Mouse (Mus musculus) spleen, adult 18-20 months (tissue): ENCODE measurements around the gene Slc4a4.
A peak's percentile ranks its signal among the peaks of the same experiment; 100 is the strongest.

Experiments
- DNase-seq, 2 experiments: peaks; one replicate each; pipeline ENCODE4 v3.0.0; 2022; ENCODE audit warnings: mixed read lengths in 2 of 2

Slc4a4 gene

DNA sequence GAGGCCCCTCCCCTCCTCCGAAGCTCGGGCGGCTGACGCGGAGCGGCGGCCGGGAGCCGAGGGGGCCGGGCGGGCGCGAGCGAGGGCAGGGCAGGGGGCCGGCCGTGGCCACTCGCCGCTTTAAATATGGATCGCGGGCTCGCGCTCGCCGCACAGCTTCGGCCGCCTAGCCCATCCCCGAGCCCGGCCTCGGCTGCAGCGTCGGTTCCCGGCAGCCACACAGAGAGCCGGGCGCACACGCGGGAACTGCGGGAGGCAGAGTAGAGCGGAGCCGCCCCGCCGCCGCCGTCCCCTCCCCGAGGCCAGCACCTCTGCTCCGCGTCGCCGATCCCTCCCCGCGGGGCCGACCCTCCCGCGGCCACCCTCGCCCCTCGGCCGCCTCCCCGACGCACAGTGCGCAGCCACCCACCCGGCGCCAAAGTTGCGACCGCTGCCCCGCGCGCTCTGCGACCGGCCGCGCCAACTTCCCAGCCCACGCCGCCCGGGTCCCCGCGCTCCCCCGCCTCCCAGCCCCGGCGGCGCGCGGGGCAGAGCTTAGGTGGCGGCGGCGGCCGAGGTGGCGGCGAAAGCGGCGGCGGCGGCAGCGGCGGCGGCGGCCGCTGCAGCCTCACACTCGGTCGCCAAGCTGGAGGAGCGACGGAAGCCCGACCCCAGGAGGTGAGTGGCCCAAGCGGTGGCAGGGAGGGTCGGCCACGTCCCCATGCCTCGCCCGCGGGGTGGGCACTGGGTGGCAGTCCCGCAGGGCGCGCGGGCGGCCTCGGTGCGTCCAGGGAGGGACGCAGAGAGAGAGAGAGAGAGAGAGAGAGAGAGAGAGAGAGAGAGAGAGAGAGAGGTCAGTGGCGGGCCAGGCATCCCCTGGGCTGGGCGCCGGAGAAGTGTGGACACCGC is at the start of gene Slc4a4:
Slc4a4 (plus strand) TSS at position 151 of the 888 bp plus-strand sequence.
- DNase-seq, result no peak

DNA sequence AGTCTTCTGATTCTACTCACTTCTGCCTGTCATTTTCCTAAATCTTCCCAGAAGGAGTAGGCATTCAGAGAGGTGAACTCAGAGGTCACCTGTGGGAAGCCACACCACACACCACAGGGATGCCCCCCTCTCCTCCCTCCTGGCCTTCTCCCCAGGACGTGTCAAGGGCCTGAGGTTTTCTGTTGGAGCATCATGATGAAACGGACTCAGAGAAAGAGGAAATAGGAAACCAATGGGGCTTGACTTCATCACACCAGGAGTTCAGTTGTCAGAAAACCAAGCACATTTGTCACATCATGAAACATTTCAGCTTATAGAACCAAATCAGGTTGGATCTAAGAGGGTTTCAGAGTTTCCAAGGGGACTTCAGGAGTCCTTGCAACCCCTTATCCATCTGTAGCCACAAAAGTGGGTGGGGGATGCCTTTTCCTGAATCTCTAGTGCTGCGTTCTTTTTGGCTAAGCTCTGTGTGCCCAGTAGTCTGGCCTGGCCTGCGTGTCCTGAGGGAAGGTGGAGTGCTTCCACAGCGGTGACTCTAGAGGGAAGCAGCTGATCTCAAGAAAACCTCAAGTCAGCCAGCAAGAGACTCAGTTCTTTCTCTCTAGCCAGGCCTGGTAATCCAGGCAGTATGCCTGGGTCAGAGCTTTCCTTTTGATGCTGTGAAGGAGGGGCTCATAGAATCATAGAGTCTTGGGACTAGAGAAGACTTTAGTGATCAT is 46.4 kb upstream of the Slc4a4 start:
- no peak for DNase-seq

DNA sequence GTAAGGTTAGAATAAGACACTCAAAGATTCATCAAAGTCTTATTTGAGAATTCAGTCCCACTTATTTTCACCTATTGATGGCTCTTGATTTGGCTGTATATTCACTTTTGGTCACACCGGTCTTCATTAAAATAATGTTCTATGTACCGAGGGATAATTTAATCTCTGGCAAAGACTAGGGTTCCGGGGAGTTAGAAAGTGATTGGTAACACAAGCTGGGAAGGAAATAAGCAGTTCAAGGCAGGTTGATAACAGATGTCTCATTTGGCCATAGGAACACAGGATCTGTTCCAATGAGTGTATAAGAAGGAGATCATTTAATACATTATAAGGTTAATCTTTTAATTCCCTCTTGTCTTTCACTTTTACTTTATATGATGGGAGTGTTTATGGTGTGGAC is 29.3 kb upstream of the Slc4a4 start:
- no peak for DNase-seq

DNA sequence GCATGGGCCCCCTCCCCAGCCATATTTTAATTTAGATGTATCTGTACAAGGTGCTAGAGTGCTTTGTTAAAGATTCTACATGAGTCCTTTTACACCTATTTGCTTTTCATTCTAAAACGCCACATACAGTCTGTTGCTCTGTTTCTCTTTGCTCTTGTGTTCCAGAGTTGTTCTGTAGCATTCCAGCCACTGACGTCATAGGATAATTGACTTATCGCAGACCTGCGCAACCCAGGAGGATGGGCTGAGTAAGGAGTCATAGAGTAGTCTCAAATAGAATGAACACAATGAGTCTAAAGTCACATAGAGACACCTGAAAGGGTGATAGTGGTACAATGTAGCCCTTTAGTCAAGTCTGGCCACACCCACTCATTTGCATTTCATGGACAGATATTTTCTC is 28.8 kb upstream of the Slc4a4 start:
- DNase-seq, result no peak

DNA sequence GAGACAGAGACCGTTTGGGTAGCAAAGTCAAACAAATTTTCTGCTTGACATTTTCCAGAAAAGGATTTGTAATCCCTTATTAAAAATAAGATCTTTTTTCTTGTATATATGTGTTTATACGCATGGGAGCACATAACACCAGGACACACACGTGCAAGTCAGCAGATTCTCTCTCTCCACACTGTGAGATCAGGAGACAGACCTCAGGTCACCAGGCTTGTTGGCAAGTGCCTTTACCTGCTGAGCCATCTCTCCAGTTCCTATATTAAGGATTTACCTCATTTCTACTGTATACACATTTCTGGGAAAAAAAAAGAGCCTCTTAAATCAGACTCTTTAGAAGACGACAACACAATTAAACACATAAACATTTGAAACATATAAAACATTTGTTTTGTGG is 28.4 kb upstream of the Slc4a4 start:
- no peak for DNase-seq

DNA sequence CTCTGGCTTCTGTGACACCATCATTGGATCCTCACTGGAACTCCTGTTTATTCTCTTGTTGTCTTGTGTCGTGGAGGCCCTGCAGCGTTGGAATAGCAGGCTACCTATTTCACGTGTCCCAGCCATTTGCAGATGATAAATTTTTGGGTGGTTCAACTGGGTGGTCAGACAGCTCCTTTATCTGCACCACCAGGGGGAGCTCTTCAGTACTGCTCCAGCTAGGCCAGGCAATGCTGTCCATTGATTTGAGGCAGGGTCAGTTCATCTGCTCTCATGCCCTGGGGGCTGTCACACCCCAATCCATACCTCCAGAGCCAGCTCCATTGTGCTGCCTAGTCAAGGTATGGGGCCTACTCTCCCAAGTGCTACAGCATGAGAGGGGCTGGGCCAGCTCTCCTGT is 24.5 kb upstream of the Slc4a4 start:
- DNase-seq, result peak in 1 of 2 experiments; percentile 12

DNA sequence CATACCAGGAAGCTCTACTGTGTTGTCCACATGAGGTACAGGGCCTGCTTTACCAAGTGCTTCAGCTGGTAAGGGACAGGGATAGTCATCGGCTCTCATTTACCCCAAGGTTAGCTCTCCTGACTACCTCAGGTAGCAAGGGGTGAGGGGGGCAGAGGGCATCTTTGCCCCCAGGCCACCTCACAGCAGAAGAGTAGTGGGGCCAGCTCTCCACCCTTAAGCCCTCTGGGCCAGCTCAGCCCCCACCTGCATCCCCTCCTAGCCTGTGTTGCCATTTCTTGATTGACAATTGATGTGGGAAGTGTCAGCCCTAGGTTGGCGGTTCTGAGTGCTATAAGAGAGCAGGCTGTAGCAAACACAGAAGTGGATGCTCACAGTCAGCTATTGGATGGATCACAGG is 23.8 kb upstream of the Slc4a4 start:
- no peak for DNase-seq

DNA sequence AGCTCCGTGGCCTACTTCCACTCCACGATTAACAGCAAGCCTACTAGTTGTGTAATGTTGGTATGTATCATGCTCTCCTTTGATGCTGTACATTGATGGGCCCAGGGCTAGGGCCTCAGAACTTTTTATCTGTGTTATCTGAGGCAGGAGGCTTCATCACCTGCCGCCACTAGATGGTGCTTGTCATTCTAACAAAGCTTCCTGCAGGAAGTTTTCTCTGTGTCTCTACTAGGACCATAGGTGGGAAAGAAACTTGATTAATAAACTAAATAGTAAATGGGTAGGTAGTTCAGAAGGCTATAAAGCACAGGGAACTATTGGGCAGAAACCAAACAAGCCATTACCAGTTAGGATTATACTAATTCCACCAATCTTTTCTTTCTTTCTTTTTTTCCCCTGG is 2.5 kb upstream of the Slc4a4 start:
- DNase-seq, result peak in 1 of 2 experiments; percentile 11

DNA sequence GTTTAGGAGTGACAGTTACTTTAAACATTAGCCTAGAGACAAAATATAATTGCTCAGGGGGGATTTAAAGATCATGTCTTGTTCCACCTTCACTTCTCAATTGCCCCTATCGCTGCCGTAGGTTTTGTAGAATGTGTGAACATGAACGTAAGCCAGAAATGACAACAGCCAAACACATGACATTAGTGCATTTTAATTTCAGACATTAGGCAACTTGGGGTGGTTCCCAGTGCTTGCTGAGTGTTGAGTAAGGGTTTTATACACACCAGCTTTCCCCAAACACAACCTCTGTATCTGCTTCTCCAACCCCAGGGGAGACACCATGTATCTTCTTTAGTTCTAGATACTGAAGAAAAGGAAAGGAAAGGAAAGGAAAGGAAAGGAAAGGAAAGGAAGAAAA is 1.1 kb upstream of the Slc4a4 start:
- DNase-seq, result no peak

DNA sequence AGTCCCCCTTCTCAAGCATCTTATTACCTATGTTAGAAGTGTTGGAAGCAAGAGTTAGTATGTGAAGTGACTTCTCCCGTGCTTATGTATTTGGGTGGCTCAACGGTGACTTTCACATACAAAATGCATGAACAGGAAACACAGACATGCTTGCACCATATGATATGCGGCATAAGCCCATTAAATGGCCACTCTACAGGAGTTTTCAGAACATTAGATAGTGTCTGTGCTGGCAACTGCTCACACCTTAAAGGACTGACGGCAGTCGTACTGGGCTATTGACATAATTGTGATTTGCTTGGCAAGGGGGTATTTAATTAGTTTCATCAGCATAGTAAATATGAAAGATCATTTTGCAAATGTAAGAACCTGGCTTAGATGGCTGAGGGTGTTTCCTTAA is 674 bp upstream of the Slc4a4 start:
- DNase-seq, result no peak

DNA sequence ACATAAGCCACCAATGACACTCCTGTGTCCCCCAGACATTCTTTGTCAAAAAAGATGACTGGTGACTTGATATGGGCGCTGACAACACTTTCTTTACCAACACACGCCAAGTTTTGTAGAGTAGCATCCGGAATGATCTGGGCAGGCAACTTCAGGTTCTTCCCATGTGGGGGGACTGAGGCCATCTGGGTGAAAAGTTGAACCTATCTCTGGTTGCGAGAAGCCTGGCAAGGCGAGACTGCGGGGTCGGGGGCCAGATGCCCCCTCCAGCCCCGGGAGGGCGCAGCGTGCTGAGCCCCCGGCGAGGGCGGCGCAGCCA is 310 bp upstream of the Slc4a4 start:
- no peak for DNase-seq

DNA sequence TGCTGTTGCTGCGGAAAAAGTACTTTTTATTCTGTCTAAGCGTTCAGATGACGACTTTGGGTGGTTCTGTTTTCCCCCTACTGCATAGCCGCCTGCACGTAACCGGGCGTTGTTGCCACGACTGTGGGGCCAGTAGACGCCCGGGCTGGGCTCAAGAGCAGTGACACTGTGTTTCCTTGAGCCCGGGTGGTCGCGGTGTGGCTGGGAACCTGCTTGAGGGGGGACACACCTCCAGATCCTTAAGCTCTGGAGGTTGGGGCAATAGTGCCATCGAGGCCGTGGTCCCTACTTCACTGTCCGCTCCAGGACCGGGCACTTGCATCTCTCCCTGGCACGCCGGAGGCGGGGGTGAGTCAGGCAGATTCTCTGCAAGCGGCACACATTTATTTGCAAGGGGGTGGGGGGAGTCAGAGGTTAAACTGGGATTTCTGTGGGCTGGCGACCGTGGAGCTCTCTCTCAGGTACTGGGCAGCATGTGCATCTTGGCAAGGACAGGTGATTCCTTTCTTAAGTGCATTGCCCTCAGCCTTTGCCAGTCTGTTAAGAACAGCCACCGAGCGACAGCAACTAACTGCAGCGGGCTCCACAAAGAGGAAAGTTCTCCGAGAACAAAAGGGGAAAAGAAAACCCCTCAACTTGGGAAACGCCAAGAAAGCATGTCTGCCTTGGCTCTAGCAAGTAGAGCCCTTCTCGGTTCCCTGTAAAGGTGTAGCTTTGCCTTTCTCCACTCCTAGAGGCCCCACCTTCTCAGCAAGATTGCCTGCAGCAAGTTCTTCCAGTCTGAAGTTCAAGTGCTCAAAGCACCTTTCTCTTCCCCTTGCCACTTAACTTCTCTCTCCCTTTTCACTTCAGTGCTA is 1.2 kb downstream of the Slc4a4 start:
- DNase-seq, result no peak

DNA sequence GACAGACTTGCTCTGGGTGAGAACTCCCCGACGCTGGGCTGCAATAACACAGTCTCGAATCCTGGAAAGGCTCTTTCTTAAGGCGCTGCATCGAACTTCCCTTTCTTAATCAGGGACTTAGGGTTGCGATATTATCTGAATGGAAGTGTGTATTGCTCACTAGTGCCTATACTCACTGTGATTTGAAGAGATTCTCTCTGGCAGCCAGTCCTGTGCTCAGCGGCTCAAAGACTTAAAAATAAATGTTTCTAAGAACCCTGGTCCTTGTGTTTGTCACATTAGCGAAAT is 1.7 kb downstream of the Slc4a4 start:
- no peak for DNase-seq

DNA sequence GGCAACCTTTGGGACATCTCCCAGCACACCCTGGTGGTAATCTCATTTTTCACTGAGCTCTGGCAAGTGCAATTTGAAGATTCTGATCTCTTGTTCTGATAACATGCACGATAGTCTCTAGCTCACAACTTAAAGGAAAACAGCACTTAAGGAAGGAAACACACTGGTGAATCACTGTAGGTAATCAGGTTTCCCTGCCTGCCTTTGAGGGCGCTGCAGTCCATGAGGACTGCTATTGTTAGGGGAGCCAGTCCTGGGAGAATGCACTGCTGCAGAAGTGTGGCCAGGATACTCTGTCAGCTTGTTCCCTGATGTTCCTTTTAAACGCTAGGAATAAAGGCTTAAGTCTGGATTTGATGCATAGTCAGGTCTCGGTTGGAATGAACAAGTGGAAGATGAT is 2.7 kb downstream of the Slc4a4 start:
- DNase-seq, result no peak

DNA sequence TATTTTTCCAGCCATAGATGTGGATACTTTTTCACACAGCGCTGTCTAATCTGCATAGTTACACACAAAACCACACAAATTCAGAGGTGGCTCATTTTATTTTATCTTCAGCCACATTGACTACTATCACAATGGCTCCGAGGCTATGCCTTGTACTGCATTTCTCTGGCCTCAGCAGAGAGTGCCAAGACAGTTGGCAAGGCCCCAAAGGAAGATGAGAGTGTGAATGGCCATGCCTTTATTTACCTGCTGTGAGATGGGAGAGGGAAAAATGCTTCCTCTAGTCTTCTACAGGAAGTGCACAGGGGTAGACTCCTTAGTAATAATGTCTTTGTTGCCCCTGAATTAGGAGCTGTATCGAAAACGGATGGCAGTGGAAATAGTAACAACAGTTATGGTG is 3.5 kb downstream of the Slc4a4 start:
- no peak for DNase-seq

DNA sequence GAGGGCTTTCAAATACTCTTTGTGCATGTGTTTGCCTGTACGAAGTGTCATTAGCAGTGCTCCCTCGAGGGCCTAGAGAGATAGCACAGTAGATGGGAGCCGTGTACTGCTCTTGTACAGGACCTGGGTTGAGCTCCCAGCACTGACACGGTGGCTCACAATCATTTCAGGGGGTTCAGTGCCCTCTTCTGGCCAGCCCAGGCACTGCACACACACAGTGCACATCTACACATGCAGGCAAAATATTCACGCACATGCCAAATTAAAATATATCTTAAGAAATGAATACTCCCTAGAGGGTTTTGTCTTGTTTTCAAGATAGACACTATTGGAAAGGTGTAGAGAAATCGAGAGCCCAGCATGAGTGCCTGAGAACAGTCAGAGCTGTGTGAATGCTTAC is 10.0 kb downstream of the Slc4a4 start:
- DNase-seq, result no peak

DNA sequence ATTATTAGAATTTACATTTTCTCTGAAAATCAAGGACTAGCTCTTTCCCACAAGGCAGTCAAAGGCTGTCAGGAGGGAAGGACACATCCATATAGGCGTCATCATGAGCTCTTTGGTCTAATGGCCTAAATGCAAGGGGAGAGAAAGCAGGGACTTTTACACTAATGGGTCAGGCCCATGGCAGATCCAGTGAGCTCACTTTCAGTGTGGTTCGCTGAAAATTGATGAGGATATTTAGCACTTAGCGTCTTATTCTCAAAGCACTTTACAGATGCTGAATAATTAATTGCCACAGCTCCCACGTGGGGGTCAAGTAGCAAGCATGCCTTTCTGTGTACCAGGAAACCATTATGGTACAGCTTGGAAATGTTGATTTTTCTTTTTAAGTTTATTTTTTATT is 16.5 kb downstream of the Slc4a4 start:
- no peak for DNase-seq

DNA sequence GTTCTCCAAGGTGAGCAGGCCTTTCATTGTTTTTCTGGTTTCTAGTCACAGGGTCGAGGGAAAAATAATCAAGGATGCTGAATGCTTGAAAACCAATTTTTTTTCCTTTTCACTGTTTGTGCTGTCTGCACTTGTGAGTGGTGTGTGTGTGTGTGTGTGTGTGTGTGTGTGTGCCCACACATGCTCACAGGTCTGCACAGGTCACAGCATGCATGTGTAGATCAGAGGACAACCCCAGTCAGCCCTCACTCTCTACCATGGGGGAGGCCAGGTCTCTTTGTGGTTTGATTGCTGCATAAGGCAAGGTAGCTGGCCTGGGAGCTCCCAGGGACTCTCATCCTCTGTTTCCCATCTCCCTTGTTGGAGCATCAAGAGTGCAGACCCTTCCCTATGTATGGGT is 16.9 kb downstream of the Slc4a4 start:
- no peak for DNase-seq

DNA sequence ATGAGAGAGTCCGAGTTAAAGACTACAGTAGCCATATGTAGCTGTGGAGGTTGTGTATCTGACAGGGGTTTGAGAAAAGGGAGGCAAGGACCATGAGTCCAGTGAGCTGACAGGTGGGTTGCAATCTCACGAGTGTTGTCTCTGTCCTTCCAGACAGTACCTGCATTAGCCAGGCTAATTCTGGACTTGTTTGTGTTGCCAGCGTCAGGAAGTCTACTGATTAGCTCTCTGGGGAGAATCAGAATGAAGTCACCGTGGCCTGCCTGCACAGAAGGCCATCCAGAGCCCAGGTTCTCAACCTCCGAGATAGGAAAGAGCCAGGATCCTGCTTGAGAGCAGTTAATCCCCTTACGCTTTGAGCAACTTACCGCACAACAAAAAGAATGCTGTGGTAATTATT is 18.2 kb downstream of the Slc4a4 start:
- no peak for DNase-seq

DNA sequence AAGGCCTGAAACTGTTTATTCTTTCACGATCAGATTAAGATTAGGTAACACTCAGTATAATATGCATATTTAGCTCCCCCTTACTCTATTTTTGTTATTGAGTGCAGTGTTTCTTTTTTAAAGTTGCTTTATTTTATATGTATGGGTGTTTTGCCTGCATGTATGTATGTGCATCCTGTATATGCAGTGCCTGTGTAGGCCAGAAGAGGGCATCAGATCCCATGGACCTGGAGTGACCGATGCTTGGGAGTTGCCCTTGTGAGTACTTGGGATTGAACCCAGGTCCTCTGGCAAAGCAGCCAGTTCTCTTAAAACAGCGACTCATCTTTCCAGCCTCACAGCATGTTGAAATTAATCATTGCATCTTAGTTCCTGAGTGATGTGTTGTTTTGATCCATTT is 21.0 kb downstream of the Slc4a4 start:
- no peak for DNase-seq

DNA sequence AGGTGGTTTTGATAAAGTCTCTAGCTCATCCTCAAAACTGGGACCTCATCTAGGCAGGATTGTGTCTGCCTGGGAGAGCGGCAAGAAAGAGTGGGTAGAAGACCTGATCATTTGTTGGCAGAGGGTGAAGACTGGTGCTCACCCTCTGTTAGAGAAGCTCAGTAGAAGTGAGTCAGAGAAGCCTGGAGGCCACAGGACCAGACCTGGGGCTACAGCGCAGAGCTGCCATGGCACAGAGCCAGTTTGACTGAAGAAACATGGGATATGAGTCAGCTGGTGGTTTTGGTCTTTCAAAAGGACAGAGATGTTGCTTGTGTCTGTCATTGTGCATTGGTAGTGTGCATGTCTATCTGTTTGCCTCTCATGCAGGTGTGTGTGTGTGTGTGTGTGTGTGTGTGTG is 26.0 kb downstream of the Slc4a4 start:
- DNase-seq, result no peak

DNA sequence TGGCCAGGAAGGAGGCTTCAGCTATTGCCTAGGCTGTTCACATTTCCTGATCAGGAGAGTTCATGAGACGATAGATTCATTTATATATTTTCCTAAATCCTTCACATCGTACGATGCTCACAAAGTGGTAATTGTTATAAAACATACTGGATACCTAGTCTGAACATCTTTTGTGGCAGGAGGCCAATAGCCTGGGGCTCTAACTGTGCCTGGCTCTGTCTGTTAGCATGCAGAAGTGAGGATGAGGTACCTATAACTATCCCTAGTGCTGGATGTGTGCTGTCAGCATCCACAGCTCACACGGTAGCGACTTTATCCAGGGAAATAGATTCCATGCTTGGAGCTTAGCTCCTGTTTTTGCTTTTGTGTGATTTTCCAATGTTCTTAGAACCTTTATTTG is 28.5 kb downstream of the Slc4a4 start:
- DNase-seq, result no peak

DNA sequence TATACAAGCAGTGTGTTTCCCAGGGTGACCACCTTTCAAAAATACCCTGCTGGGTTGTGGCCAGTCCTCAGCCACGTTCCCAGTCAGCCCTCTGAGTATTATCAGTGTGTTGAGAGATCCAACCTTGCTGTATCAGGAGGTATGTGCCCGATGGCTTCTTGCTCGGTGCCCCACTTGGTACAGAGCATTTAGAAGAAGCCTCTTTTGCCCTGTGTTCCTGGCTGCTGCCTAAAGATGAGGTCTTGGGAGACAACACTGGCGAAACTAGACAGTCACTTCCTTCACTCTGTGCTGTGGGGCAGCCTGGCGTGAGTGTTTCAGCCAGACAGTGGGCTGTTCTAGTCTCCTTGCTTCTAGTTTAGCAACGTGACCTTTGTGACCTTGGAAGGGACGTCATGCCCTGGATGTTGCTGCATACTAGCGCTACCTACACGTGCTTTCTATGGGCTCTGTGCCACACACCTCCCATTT is 29.9 kb downstream of the Slc4a4 start:
- no peak for DNase-seq

DNA sequence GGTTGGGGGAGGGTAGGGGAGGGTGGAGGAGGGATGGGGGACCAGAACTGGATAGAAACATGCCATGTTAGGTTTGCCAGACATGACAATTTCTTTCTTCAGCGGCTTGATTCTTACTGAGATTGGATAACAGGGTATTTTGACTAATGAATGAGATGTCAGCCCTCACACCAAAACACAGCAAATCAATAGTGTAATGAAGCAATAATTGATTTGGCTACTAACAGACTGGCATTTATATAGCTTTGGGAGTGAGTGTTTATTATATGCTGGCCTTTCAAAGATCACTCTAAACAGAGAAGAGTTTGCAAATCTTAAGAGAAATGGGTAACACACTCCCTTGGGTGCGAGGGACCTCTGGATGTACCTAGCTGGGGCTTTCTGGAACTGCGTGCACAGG is 30.6 kb downstream of the Slc4a4 start:
- no peak for DNase-seq
